Mouse (Mus musculus) erythroblast, embryonic 14.5 days (primary cell): ENCODE measurements around the gene Kcnma1. TPM values are rescaled to one million over a fixed set of nuclear protein-coding genes. Genes with fewer than 3 reads are reported as not detected.

Source experiments
- H3K27me3 ChIP-seq: 2 replicates; pipeline ENCODE4 v1.6.1; 2012; ENCODE audit warnings: inconsistent platforms; ENCODE audit not compliant: control insufficient read depth
- H3K36me3 ChIP-seq: 2 replicates; pipeline ENCODE4 v1.6.1; 2012; ENCODE audit warnings: mild to moderate bottlenecking, inconsistent platforms; ENCODE audit not compliant: control insufficient read depth
- H3K4me1 ChIP-seq: 2 replicates; pipeline ENCODE4 v1.6.1; 2012; ENCODE audit warnings: inconsistent platforms; ENCODE audit not compliant: control insufficient read depth
- H3K4me3 ChIP-seq: replicated peaks from 2 replicates; pipeline ENCODE3; 2012; ENCODE audit warnings: moderate library complexity, mild to moderate bottlenecking, inconsistent platforms
- H3K9me3 ChIP-seq: 2 replicates; pipeline ENCODE4 v1.6.1; 2012; ENCODE audit warnings: low read length, inconsistent platforms, mixed read lengths; ENCODE audit not compliant: control insufficient read depth
- GATA1 ChIP-seq: IDR thresholded peaks from 2 replicates; pipeline ENCODE4 v1.6.1; 2012; ENCODE audit warnings: low read length, inconsistent platforms, mixed read lengths
- TAL1 ChIP-seq: IDR thresholded peaks from 3 replicates; pipeline ENCODE4 v1.6.1; 2012; ENCODE audit warnings: low read length, inconsistent platforms, mixed read lengths
- polyA plus RNA-seq: library from polyadenylated mRNA; stranded (reverse); fragments of >175 nt; gene quantifications from 2 replicates; pipeline ENCODE4 v1.2.3, GENCODE M21; 2012

Kcnma1 gene
- polyA plus RNA-seq, 1 experiment, result not detected

DNA sequence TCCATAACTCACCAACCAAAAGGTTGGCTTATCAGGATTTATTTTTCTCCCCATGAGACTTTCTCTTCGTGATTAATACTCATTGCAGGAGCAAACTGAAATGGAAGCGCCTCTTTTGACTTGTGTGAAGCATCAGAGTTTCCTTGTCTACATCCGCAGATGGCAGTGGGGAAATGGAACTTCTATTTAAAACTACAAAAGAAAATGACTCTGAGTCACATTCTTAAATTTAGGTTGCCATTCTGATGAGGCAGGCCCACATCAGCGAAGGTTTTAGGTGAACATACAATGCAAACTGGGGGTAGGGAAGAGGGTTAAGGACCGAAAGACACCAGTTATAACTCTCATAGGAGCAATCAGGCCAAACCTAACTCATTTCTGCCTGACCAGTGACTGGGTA lies 419.7 kb downstream of the Kcnma1 start:
- no peaks in the 10 kb centered on the region for H3K27me3 ChIP-seq
- H3K36me3 ChIP-seq, result no peaks in the 10 kb centered on the region
- H3K4me1 ChIP-seq, result no peaks in the 10 kb centered on the region
- no peaks in the 10 kb centered on the region for H3K9me3 ChIP-seq
- H3K4me3 ChIP-seq, result no peak overlapping the region
- no peak for TF ChIP-seq TAL1
- TF ChIP-seq GATA1, result no peak

GRCm38 (mm10) chr14:23592826-23593447 lies 421.4 kb downstream of the Kcnma1 start:
- H3K4me1 ChIP-seq, result no peaks in the 10 kb centered on the region
- H3K36me3 ChIP-seq, result no peaks in the 10 kb centered on the region
- H3K9me3 ChIP-seq, result no peaks in the 10 kb centered on the region
- H3K27me3 ChIP-seq, result no peaks in the 10 kb centered on the region
- no peak overlapping the region for H3K4me3 ChIP-seq
- no peak for TF ChIP-seq GATA1
- no peak for TF ChIP-seq TAL1

DNA sequence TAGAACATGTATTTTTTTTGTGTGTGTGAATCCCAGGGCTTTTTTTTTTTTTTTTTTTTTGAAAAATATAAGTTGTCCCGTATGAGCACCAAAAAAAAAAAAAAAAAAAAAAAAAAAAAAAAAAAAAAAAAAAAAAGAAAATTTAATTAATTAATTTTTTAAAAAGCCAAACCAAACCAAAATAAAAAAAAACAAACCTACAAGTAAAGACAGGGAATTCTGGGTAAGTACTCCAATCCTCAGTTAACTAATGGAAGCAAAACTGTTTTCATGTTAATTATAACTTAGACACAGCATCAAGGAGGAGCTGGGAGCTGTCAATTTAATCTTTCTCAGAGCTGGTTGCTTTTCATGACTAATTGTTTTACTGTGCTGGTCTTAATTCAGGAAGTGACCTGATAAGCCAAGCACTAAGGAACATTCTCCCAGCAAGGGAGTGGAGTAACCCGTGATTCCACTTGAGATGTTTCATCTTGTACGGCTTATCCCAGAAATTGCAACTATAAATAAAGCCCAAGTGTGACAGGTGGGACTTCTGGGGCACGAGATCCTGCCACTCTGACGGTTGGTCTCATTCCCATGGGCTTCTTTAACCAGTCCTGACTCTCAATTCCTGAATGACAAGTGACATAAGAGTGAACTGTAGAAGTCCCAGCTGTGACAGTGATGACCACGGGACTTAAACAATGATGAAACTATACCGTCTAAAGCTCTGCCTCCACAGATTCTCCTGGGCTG lies 424.4 kb downstream of the Kcnma1 start:
- no peaks in the 10 kb centered on the region for H3K4me1 ChIP-seq
- no peaks in the 10 kb centered on the region for H3K9me3 ChIP-seq
- no peaks in the 10 kb centered on the region for H3K36me3 ChIP-seq
- no peaks in the 10 kb centered on the region for H3K27me3 ChIP-seq
- TF ChIP-seq GATA1, result no peak
- TF ChIP-seq TAL1, result no peak
- H3K4me3 ChIP-seq, result no peak overlapping the region

- H3K36me3 ChIP-seq, result no peaks in the 10 kb centered on the region
- no peaks in the 10 kb centered on the region for H3K4me1 ChIP-seq
- no peak overlapping the region for H3K4me3 ChIP-seq
- TF ChIP-seq GATA1 (no peak), TAL1 (no peak)
- no peaks in the 10 kb centered on the region for H3K9me3 ChIP-seq
- H3K27me3 ChIP-seq, result no peaks in the 10 kb centered on the region
Observed at GRCm38 (mm10) chr14:23587451-23587850, 426.8 kb downstream of the Kcnma1 start.

DNA sequence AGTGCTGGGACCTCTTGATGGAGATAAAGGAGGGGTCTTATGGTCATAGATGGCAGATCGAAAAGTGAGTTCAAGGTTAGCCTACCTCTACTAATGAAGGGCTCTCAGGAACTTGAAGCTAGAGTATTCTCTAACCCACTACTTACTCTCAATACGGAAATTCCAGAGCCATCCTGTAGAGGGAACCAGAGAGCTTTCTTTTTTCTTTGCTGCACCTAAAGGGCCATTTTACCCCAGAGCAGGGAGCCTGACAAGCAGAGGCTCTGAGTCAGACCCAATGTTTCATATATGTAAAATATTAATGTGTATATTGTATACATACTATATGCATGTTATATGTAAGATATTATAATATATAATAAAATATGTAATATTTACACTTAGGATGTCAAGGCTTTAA lies 431.1 kb downstream of the Kcnma1 start:
- Histone ChIP-seq H3K9me3 (no peaks in the 10 kb centered on the region), H3K36me3 (no peaks in the 10 kb centered on the region), H3K4me3 (no peak overlapping the region), H3K27me3 (no peaks in the 10 kb centered on the region), H3K4me1 (no peaks in the 10 kb centered on the region)
- TF ChIP-seq GATA1, result no peak
- no peak for TF ChIP-seq TAL1

DNA sequence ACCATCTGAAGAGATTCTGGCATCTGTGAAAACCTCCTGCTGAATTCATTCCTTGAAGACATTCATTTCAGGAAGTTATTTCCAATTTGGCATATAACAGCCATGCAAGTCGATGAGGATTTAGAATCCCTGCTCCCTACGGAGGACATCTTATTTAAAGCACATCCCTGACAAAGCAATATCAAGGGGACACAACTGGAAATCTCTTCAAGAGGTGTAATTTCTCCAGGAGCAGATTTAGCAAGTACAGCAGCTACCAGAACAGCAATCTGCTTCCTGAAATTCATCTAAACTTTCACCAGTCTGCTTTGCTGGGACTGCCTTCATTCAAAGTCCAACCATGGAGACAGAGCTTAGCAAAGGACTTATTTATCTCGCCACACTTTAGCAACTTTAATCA lies 433.0 kb downstream of the Kcnma1 start:
- TF ChIP-seq TAL1 (no peak), GATA1 (no peak)
- Histone ChIP-seq H3K4me3 (no peak overlapping the region), H3K4me1 (no peaks in the 10 kb centered on the region), H3K27me3 (no peaks in the 10 kb centered on the region), H3K9me3 (no peaks in the 10 kb centered on the region), H3K36me3 (no peaks in the 10 kb centered on the region)

- Histone ChIP-seq H3K4me1 (no peaks in the 10 kb centered on the region), H3K4me3 (no peak overlapping the region), H3K27me3 (no peaks in the 10 kb centered on the region), H3K36me3 (no peaks in the 10 kb centered on the region), H3K9me3 (no peaks in the 10 kb centered on the region)
- TF ChIP-seq GATA1 (no peak), TAL1 (no peak)
Observed at GRCm38 (mm10) chr14:23575951-23576350, 438.3 kb downstream of the Kcnma1 start.

GRCm38 (mm10) chr14:23574136-23574535 lies 440.2 kb downstream of the Kcnma1 start:
- H3K4me3 ChIP-seq, result no peak overlapping the region

GRCm38 (mm10) chr14:23573385-23573784 lies 440.9 kb downstream of the Kcnma1 start:
- Histone ChIP-seq H3K4me1 (no peaks in the 10 kb centered on the region), H3K9me3 (no peaks in the 10 kb centered on the region), H3K4me3 (no peak overlapping the region), H3K27me3 (no peaks in the 10 kb centered on the region), H3K36me3 (no peaks in the 10 kb centered on the region)
- TF ChIP-seq TAL1 (no peak), GATA1 (no peak)

More at GRCm38 (mm10) chr14:23574136-23574535, 440.2 kb downstream of the Kcnma1 start:
- no peaks in the 10 kb centered on the region for H3K4me1 ChIP-seq
- no peaks in the 10 kb centered on the region for H3K36me3 ChIP-seq
- H3K9me3 ChIP-seq, result no peaks in the 10 kb centered on the region
- no peak for TF ChIP-seq GATA1
- no peak for TF ChIP-seq TAL1
- no peaks in the 10 kb centered on the region for H3K27me3 ChIP-seq

DNA sequence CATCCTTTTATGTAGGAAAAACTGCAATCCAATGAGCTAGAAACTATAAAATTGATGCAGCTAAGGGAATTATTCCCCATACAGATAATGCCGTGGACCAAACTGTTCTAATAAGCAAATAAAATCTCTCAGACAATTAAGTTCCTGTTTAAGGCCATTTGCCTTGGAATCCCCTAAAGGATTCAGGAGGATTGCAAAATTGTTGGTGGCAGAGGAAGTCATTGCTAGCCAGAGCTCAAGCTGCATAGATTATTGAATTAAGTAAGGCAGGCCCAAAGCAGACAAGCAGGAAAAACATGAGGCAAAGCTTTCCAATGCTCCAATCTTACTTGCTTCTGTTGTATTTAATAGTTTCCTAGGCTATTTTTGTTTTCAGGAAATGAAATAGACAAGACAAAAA lies 441.5 kb downstream of the Kcnma1 start:
- no peaks in the 10 kb centered on the region for H3K27me3 ChIP-seq
- no peaks in the 10 kb centered on the region for H3K9me3 ChIP-seq
- H3K4me3 ChIP-seq, result no peak overlapping the region
- no peaks in the 10 kb centered on the region for H3K36me3 ChIP-seq
- H3K4me1 ChIP-seq, result no peaks in the 10 kb centered on the region
- TF ChIP-seq TAL1, result no peak
- TF ChIP-seq GATA1, result no peak
